Mouse (Mus musculus) liver, embryonic 12.5 days (tissue): ENCODE measurements around the gene Gm29609. TPM values are rescaled to one million over a fixed set of nuclear protein-coding genes. Genes with fewer than 3 reads are reported as not detected.
"Not testable (repeated sequence)": the region's sequence is repeated elsewhere in the genome, so short reads cannot be mapped to it uniquely, and the experiment has no call there.

Experiments used
- ATAC-seq: fragments of 200-750 bp; cut with Nextera tagmentation; 2 replicates; pipeline ENCODE4 v1.8.0; 2017; ENCODE audit warnings: moderate number of reproducible peaks, mild to moderate bottlenecking, moderate library complexity
- H3K27ac ChIP-seq: fragments of 300-500 bp; sonication (generic); 2 replicates; pipeline ENCODE4 v1.5.1; 2016; ENCODE audit warnings: mild to moderate bottlenecking
- H3K27me3 ChIP-seq: fragments of 300-500 bp; sonication (generic); replicated peaks from 2 replicates; pipeline ENCODE4 v1.6.1; 2016; ENCODE audit warnings: mild to moderate bottlenecking, moderate library complexity
- H3K36me3 ChIP-seq: fragments of 300-500 bp; sonication (generic); 2 replicates; pipeline ENCODE4 v1.6.1; 2016; ENCODE audit warnings: mild to moderate bottlenecking, moderate library complexity
- H3K4me1 ChIP-seq: fragments of 300-500 bp; sonication (generic); 2 replicates; pipeline ENCODE4 v1.6.1; 2016
- H3K4me2 ChIP-seq: fragments of 300-500 bp; sonication (generic); 2 replicates; pipeline ENCODE4 v1.6.1; 2016; ENCODE audit warnings: mild to moderate bottlenecking, moderate library complexity
- H3K4me3 ChIP-seq: fragments of 300-500 bp; sonication (generic); 2 replicates; pipeline ENCODE4 v1.5.1; 2016; ENCODE audit warnings: mild to moderate bottlenecking, moderate library complexity
- H3K9ac ChIP-seq: fragments of 300-500 bp; sonication (generic); 2 replicates; pipeline ENCODE4 v1.6.1; 2016; ENCODE audit warnings: mild to moderate bottlenecking, moderate library complexity
- H3K9me3 ChIP-seq: fragments of 300-500 bp; sonication (generic); replicated peaks from 2 replicates; pipeline ENCODE4 v1.6.1; 2016; ENCODE audit warnings: mild to moderate bottlenecking, moderate library complexity
- WGBS: fragments of 180-500 bp; shearing (Covaris S2); methylation state at CpG from one replicate; pipeline ENCODE4 v1.1.7; 2016; ENCODE audit not compliant: insufficient replicate concordance; 5-methylcytosine and 5-hydroxymethylcytosine counted together
- polyA plus RNA-seq: library from polyadenylated mRNA; unstranded; fragments of >200 nt; fragmentation: Nextera tagmentation; extraction: Ambion mirVana; gene quantifications from 2 replicates; pipeline ENCODE4 v1.2.1, GENCODE M21; 2016

Gm29609 gene
- 0.90 and 1.3 TPM in 2 replicates for polyA plus RNA-seq

GRCm38 (mm10) chr5:31179766-31180630 lies at the start of gene Gm29609, which contains the start of gene Gtf3c2:
Gm29609 (minus strand) TSS chr5:31179911.
Gtf3c2 (minus strand) TSS chr5:31180144.
- Histone ChIP-seq H3K36me3 (peaks cover 25% of the 10 kb centered on the region), H3K27ac (peak within 1 kb of the TSS; percentile 97), H3K4me3 (peak within 1 kb of the TSS; percentile 83), H3K9ac (peak within 1 kb of the TSS; percentile 85), H3K4me1 (peaks cover 70% of the 10 kb centered on the region), H3K27me3 (no peaks in the 10 kb centered on the region), H3K9me3 (no peaks in the 10 kb centered on the region), H3K4me2 (peak within 1 kb of the TSS; percentile 80)
- peak; percentile 89 for ATAC-seq
- 1% methylated on average over 59 of the region's 59 CpGs for WGBS

DNA sequence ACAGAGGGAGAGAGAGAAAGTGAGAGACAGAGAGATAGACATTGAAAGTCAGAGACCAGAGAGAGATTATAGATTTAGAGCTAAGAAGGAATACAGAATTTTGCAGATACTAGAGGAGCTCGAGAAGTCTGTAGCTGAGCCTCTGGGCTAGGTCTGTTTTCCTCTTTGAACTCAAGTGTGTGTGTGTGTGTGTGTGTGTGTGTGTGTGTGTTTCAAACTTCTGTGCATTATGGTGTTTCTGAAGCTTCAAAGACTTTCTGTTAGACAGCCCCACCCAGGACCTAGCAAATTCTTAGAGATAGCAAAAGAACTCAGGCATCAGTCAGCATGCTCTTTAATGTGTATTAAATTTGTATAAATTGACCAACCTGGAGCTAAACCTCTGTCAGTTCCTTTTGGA lies 46.9 kb upstream of the Gm29609 start:
- H3K36me3 ChIP-seq = no peaks in the 10 kb centered on the region
- ATAC-seq = no peak
- no peak overlapping the region for H3K27ac ChIP-seq
- H3K9ac ChIP-seq = no peak overlapping the region
- 61% methylated on average over 1 of the region's 1 CpGs for WGBS
- no peak overlapping the region for H3K4me3 ChIP-seq
- no peaks in the 10 kb centered on the region for H3K27me3 ChIP-seq
- H3K4me2 ChIP-seq = no peak overlapping the region
- H3K9me3 ChIP-seq = no peaks in the 10 kb centered on the region
- peaks cover 2% of the 10 kb centered on the region; the same call in 1 of the 2 replicates for H3K4me1 ChIP-seq

- Histone ChIP-seq H3K9me3 (no peaks in the 10 kb centered on the region), H3K27me3 (no peaks in the 10 kb centered on the region), H3K9ac (no peak overlapping the region), H3K36me3 (no peaks in the 10 kb centered on the region), H3K4me1 (peaks cover 27% of the 10 kb centered on the region), H3K4me3 (no peak overlapping the region), H3K4me2 (no peak overlapping the region), H3K27ac (no peak overlapping the region)
- WGBS = 87% methylated on average over 9 of the region's 9 CpGs
- no peak for ATAC-seq
Measured at GRCm38 (mm10) chr5:31222696-31223095, 43.0 kb upstream of the Gm29609 start.

DNA sequence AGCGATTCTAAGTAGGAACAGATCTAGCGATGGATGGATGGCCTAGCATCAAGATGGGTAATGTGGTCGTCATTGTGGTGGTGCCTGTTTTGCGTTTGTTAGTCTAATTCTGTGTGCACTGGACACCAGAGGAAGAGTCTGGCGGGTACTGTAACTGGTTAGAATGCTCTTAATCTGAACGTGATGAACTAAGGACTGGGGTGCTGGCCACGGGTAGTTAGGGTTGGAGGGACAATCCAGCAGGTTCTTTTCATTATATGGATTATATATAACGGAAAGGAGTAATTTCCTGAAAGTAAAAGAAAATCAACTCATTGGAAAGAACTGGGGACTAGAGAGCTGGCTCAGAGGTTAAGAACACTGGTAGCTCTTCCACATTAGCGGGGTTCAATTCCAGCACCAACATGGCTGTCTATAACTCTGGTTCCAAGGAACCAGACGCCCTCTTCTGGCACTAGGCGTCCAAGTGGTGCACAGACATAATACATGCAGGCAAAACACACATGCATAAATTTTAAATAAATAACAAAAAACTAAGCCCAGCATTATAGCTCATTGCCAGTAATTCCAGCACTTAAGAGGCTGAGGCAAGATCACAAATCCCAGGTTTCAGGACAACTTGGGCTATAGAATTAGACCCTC lies 41.7 kb upstream of the Gm29609 start:
- 12% methylated on average over 11 of the region's 11 CpGs for WGBS
- Histone ChIP-seq H3K27ac (peak overlapping the region; percentile 86), H3K27me3 (no peaks in the 10 kb centered on the region), H3K9ac (peak overlapping the region; percentile 99), H3K4me1 (peaks cover 39% of the 10 kb centered on the region), H3K36me3 (peaks cover 2% of the 10 kb centered on the region), H3K4me3 (peak overlapping the region; percentile 99), H3K4me2 (peak overlapping the region; percentile 91), H3K9me3 (no peaks in the 10 kb centered on the region)
- no peak for ATAC-seq

GRCm38 (mm10) chr5:31220448-31221303 lies 41.0 kb upstream of the Gm29609 start, which contains the start of gene Ppm1g:
Ppm1g (minus strand) TSS chr5:31220687.
- ATAC-seq = peak; percentile 93
- peak within 1 kb of the TSS; percentile 96 for H3K27ac ChIP-seq
- peaks cover 47% of the 10 kb centered on the region for H3K4me1 ChIP-seq
- peak within 1 kb of the TSS; percentile 91 for H3K4me2 ChIP-seq
- H3K4me3 ChIP-seq = peak within 1 kb of the TSS; percentile 99
- H3K9me3 ChIP-seq = no peaks in the 10 kb centered on the region
- under 1% methylated on average over 70 of the region's 70 CpGs for WGBS
- H3K36me3 ChIP-seq = peaks cover 8% of the 10 kb centered on the region
- H3K9ac ChIP-seq = peak within 1 kb of the TSS; percentile 99
- H3K27me3 ChIP-seq = no peaks in the 10 kb centered on the region

GRCm38 (mm10) chr5:31219911-31220447 lies 40.3 kb upstream of the Gm29609 start:
- under 1% methylated on average over 40 of the region's 40 CpGs for WGBS
- H3K9me3 ChIP-seq = no peaks in the 10 kb centered on the region
- H3K4me3 ChIP-seq = peak overlapping the region; percentile 99
- H3K36me3 ChIP-seq = peaks cover 10% of the 10 kb centered on the region
- ATAC-seq = peak; percentile 48
- peak overlapping the region; percentile 91 for H3K4me2 ChIP-seq
- peak overlapping the region; percentile 96 for H3K27ac ChIP-seq
- H3K9ac ChIP-seq = peak overlapping the region; percentile 99
- peaks cover 52% of the 10 kb centered on the region for H3K4me1 ChIP-seq
- H3K27me3 ChIP-seq = no peaks in the 10 kb centered on the region

DNA sequence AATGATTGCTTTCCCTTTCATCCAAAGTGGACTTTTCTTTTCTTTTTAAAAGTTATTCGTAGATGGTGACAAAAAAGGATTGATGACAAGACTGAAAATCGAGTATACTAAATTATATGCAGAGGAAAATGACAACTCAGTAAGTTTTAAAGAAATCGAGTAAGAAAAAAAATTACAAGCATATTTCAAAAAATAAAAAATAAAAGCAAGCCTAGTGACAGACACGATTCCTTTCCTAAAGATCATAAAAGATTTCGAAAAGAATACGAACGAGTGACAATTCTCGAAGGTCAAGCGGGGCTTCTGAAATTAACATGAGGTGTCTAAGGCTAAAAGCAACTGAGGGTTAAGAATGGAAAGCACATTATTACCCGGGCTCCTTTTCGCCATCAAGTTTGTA lies 39.8 kb upstream of the Gm29609 start:
- Histone ChIP-seq H3K9me3 (no peaks in the 10 kb centered on the region), H3K27ac (peak overlapping the region; percentile 96), H3K27me3 (no peaks in the 10 kb centered on the region), H3K4me1 (peaks cover 57% of the 10 kb centered on the region), H3K4me2 (peak overlapping the region; percentile 91), H3K4me3 (peak overlapping the region; percentile 99), H3K36me3 (peaks cover 11% of the 10 kb centered on the region), H3K9ac (peak overlapping the region; percentile 99)
- 1% methylated on average over 11 of the region's 11 CpGs for WGBS
- ATAC-seq = no peak

DNA sequence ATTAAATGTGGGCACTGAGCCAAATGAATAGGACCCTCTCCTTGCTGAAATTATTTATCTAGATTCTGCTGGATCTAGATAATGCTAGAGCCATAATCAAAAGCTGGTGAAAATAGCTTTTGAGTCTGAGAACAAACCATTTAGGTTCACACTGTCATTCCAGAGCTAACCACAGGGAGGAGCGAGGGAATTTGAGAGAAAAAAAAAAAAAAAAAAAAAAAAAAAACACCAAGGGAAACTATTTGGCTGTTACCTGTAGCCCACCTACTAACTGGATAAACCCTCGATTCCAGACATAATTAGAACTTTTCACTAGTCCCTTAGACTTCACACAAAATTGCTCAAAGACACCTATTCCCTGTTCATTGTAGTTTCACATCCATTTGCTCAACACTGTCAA lies 39.4 kb upstream of the Gm29609 start:
- H3K4me2 ChIP-seq = peak overlapping the region; percentile 91
- H3K4me1 ChIP-seq = peaks cover 61% of the 10 kb centered on the region
- no peaks in the 10 kb centered on the region for H3K9me3 ChIP-seq
- H3K27me3 ChIP-seq = no peaks in the 10 kb centered on the region
- 2% methylated on average over 2 of the region's 2 CpGs for WGBS
- peak overlapping the region; percentile 96 for H3K27ac ChIP-seq
- no peak for ATAC-seq
- H3K36me3 ChIP-seq = peaks cover 15% of the 10 kb centered on the region
- H3K9ac ChIP-seq = peak overlapping the region; percentile 99
- peak overlapping the region; percentile 99 for H3K4me3 ChIP-seq

DNA sequence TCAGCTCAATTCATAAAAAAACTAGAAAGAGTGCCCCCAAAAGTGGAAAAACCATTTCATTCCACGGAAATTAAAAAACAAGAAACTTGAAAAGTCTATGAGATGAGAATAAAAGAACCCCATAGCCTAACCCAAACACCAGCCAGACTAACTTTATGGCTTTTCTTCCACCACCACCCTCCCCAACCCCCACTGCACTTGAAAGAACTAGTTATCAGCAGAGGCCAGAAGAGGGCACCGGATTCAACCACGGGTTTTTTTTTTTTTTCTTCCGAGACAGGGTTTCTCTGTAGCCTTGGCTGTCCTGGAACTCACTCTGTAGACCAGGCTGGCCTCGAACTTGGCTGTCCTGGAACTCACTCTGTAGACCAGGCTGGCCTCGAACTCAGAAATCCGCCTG lies 38.6 kb upstream of the Gm29609 start:
- ATAC-seq = peak; percentile 55
- peak overlapping the region; percentile 99 for H3K4me3 ChIP-seq
- 19% methylated on average over 7 of the region's 7 CpGs for WGBS

DNA sequence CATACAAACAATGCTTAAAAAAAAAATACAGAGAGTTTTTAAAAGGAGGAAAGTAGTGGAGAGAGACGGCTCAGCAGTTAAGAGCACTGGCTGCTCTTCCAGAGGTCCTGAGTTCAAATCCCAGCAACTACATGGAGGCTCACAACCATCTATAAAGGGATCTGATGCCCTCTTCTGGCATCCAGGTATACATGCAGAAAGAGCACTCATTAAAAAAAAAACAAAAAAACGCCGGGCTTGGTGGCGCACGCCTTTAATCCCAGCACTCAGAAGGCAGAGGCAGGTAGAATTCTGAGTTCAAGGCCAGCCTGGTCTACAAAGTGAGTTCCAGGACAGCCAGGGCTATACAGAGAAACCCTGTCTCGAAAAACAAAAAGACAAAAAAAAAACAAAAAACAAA lies 36.8 kb upstream of the Gm29609 start:
- not testable (repeated sequence) for H3K27ac ChIP-seq, H3K9ac ChIP-seq, ATAC-seq, H3K9me3 ChIP-seq, H3K27me3 ChIP-seq, H3K4me2 ChIP-seq, H3K4me3 ChIP-seq
- Histone ChIP-seq H3K4me1 (peaks cover 73% of the 10 kb centered on the region), H3K36me3 (peaks cover 19% of the 10 kb centered on the region)
- 66% methylated on average over 6 of the region's 6 CpGs for WGBS

More for the DNA sequence above, 38.6 kb upstream of the Gm29609 start:
- Histone ChIP-seq H3K4me1 (peaks cover 61% of the 10 kb centered on the region), H3K9ac (peak overlapping the region; percentile 64), H3K27me3 (no peaks in the 10 kb centered on the region), H3K4me2 (peak overlapping the region; percentile 91), H3K27ac (peak overlapping the region; percentile 96), H3K36me3 (peaks cover 19% of the 10 kb centered on the region), H3K9me3 (no peaks in the 10 kb centered on the region)

DNA sequence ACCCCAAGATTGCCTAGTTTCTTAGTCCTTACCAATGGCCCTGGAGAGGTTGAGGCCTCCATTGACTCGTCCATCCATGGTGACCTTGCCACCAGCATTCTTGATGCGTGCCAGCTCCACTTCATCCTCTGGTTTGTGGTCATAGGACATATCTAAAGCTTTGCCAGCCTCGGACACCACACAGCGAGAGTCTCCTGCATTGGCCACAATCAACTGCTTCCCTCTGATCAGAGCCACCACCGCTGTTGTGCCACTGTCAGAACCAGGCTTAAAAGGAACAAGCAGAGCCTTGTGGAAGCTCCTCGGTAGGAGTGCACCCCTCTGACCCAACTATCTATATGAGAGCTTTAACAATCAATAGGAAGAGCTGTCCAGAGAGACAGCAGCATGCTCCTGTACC lies 24.7 kb upstream of the Gm29609 start:
- Histone ChIP-seq H3K27ac (no peak overlapping the region), H3K4me3 (no peak overlapping the region), H3K27me3 (no peaks in the 10 kb centered on the region), H3K36me3 (peaks cover 80% of the 10 kb centered on the region), H3K9ac (no peak overlapping the region), H3K9me3 (peaks cover 5% of the 10 kb centered on the region), H3K4me1 (peaks cover 31% of the 10 kb centered on the region), H3K4me2 (no peak overlapping the region)
- ATAC-seq = no peak
- 86% methylated on average over 6 of the region's 6 CpGs for WGBS
